Mouse (Mus musculus): ENCODE results near the gene Gpatch2. TPM values are rescaled to one million over a fixed set of nuclear protein-coding genes. Genes with fewer than 3 reads are reported as not detected.

Gpatch2 gene
- polyA plus RNA-seq, 1 experiment from 2014 or later: 15.2 TPM

DNA sequence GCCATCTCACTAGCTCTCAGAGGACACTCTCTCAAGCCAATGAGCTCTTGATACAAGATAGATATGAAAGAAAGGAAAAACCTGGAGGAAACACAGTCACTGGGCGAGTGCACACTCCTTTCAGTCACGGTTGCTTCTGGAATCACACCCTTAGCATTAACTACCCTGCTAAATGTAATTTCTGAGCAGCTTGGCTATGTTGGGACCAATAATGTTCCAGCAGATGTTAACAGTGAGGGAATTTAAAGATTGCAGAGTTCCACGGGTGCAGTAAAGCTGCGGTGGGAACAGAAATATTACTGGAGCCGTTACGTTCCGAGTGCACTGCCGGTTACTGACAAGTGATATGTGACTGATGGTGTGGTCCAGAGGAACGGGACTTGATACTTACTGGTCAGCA is 185.5 kb downstream of the Gpatch2 start:
- Histone ChIP-seq H3K4me2 (no peak overlapping the region), H3K27ac (replicated peaks) (no peak overlapping the region), H3K36me3 (no peaks in the 10 kb centered on the region), H3K9ac (no peak overlapping the region), H3K4me3 (no peak overlapping the region), H3K9me3 (no peaks in the 10 kb centered on the region), H3K4me1 (replicated peaks) (no peaks in the 10 kb centered on the region), H3K27me3 (no peaks in the 10 kb centered on the region)
- no peak for ATAC-seq (ENCODE audit: low FRiP score, low read depth)
- WGBS: 81% methylated on average over 9 of the region's 9 CpGs

Other genes starting within 250 kb of the Gpatch2 start
- 0.05 and 0.16 TPM in 2 replicates for gene D1Pas1, start 248.1 kb upstream of the Gpatch2 start, polyA plus RNA-seq (2015; fragmentation: Nextera tagmentation; extraction: Ambion mirVana)
- 1.9 and 2.9 TPM in 2 replicates for gene Spata17, start within 50 bp of the Gpatch2 start, polyA plus RNA-seq (2015; fragmentation: Nextera tagmentation; extraction: Ambion mirVana)